Mouse (Mus musculus) heart, embryonic 11.5 days (tissue): ENCODE results near the gene Them7. TPM values are rescaled to one million over a fixed set of nuclear protein-coding genes. Genes with fewer than 3 reads are reported as not detected.

Source experiments
- ATAC-seq: fragments of 200-750 bp; cut with Nextera tagmentation; replicated peaks from 2 replicates; pipeline ENCODE4 v1.8.0; 2017; ENCODE audit warnings: moderate library complexity; ENCODE audit not compliant: insufficient number of reproducible peaks, low FRiP score, low TSS enrichment
- H3K27ac ChIP-seq: fragments of 300-500 bp; sonication (generic); 2 replicates; pipeline ENCODE4 v1.5.1; 2014; ENCODE audit warnings: mild to moderate bottlenecking, low read depth, low read length
- H3K27me3 ChIP-seq: fragments of 300-500 bp; sonication (generic); 2 replicates; pipeline ENCODE4 v1.6.1; 2014; ENCODE audit warnings: mild to moderate bottlenecking, low read length, mixed read lengths; ENCODE audit not compliant: control insufficient read depth, insufficient read depth
- H3K36me3 ChIP-seq: fragments of 300-500 bp; sonication (generic); 2 replicates; pipeline ENCODE4 v1.6.1; 2014; ENCODE audit warnings: mild to moderate bottlenecking, low read length, moderate library complexity, mixed read lengths; ENCODE audit not compliant: control insufficient read depth, insufficient read depth
- H3K4me1 ChIP-seq: fragments of 300-500 bp; sonication (generic); 2 replicates; pipeline ENCODE4 v1.6.1; 2014; ENCODE audit warnings: low read length; ENCODE audit not compliant: control insufficient read depth, insufficient read depth
- H3K4me2 ChIP-seq: fragments of 300-500 bp; sonication (generic); 2 replicates; pipeline ENCODE4 v1.6.1; 2014; ENCODE audit warnings: mild to moderate bottlenecking, moderate library complexity
- H3K4me3 ChIP-seq: fragments of 300-500 bp; sonication (generic); 2 replicates; pipeline ENCODE4 v1.5.1; 2014; ENCODE audit warnings: low read depth, low read length
- H3K9ac ChIP-seq: fragments of 300-500 bp; sonication (generic); 2 replicates; pipeline ENCODE4 v1.6.1; 2014; ENCODE audit warnings: mild to moderate bottlenecking, low read depth, low read length, moderate library complexity
- H3K9me3 ChIP-seq: fragments of 300-500 bp; sonication (generic); replicated peaks from 2 replicates; pipeline ENCODE4 v1.6.1; 2016; ENCODE audit warnings: low read length; ENCODE audit not compliant: control insufficient read depth
- WGBS: fragments of 180-500 bp; shearing (Covaris S2); extraction: QIAGEN DNeasy Blood & Tissue Kit; methylation state at CpG from one replicate; pipeline ENCODE4 v1.1.7; 2014; ENCODE audit not compliant: insufficient replicate concordance; 5-methylcytosine and 5-hydroxymethylcytosine counted together
- polyA plus RNA-seq: library from polyadenylated mRNA; unstranded; fragments of >200 nt; fragmentation: Nextera tagmentation; extraction: Ambion mirVana; gene quantifications from 2 replicates; pipeline ENCODE4 v1.2.1, GENCODE M21; 2014

The Them7 gene
- polyA plus RNA-seq, 1 experiment from 2014 or later, result 1.5 TPM

- no peaks in the 10 kb centered on the region for H3K4me1 ChIP-seq
- H3K4me3 ChIP-seq, result no peak overlapping the region
- H3K4me2 ChIP-seq, result no peak overlapping the region
- no peak for ATAC-seq
- H3K9me3 ChIP-seq, result no peaks in the 10 kb centered on the region
- 88% methylated on average over 11 of the region's 11 CpGs for WGBS
- H3K36me3 ChIP-seq, result no peaks in the 10 kb centered on the region
- H3K27ac ChIP-seq, result no peak overlapping the region
- no peak overlapping the region for H3K9ac ChIP-seq
- H3K27me3 ChIP-seq, result no peaks in the 10 kb centered on the region
Observed at GRCm38 (mm10) chr2:105261335-105261734, 37.2 kb downstream of the Them7 start.

GRCm38 (mm10) chr2:105263219-105263618, 39.1 kb downstream of the Them7 start:
- 37% methylated on average over 2 of the region's 2 CpGs for WGBS
- Histone ChIP-seq H3K4me2 (no peak overlapping the region), H3K27me3 (no peaks in the 10 kb centered on the region), H3K36me3 (no peaks in the 10 kb centered on the region), H3K27ac (no peak overlapping the region), H3K4me1 (no peaks in the 10 kb centered on the region), H3K9ac (no peak overlapping the region), H3K4me3 (no peak overlapping the region), H3K9me3 (no peaks in the 10 kb centered on the region)
- no peak for ATAC-seq

GRCm38 (mm10) chr2:105282407-105283077, 58.4 kb downstream of the Them7 start:
- H3K27ac ChIP-seq, result no peak overlapping the region
- no peak overlapping the region for H3K9ac ChIP-seq
- 67% methylated on average over 6 of the region's 6 CpGs for WGBS
- no peaks in the 10 kb centered on the region for H3K36me3 ChIP-seq
- no peaks in the 10 kb centered on the region for H3K27me3 ChIP-seq
- no peaks in the 10 kb centered on the region for H3K9me3 ChIP-seq
- no peak overlapping the region for H3K4me2 ChIP-seq
- H3K4me1 ChIP-seq, result no peaks in the 10 kb centered on the region
- no peak for ATAC-seq
- H3K4me3 ChIP-seq, result no peak overlapping the region

GRCm38 (mm10) chr2:105283811-105284210, 59.7 kb downstream of the Them7 start:
- no peak for ATAC-seq

GRCm38 (mm10) chr2:105284855-105285254, 60.7 kb downstream of the Them7 start:
- H3K4me1 ChIP-seq, result no peaks in the 10 kb centered on the region
- H3K9ac ChIP-seq, result no peak overlapping the region
- H3K27me3 ChIP-seq, result no peaks in the 10 kb centered on the region
- no peak overlapping the region for H3K4me3 ChIP-seq
- H3K27ac ChIP-seq, result no peak overlapping the region
- H3K36me3 ChIP-seq, result no peaks in the 10 kb centered on the region
- H3K4me2 ChIP-seq, result no peak overlapping the region
- ATAC-seq, result no peak
- 67% methylated on average over 4 of the region's 4 CpGs for WGBS
- H3K9me3 ChIP-seq, result no peaks in the 10 kb centered on the region

More at GRCm38 (mm10) chr2:105283811-105284210, 59.7 kb downstream of the Them7 start:
- H3K27me3 ChIP-seq, result no peaks in the 10 kb centered on the region
- no peak overlapping the region for H3K9ac ChIP-seq
- H3K27ac ChIP-seq, result no peak overlapping the region
- H3K4me2 ChIP-seq, result no peak overlapping the region
- no peak overlapping the region for H3K4me3 ChIP-seq
- H3K4me1 ChIP-seq, result no peaks in the 10 kb centered on the region
- H3K9me3 ChIP-seq, result no peaks in the 10 kb centered on the region
- H3K36me3 ChIP-seq, result no peaks in the 10 kb centered on the region

GRCm38 (mm10) chr2:105295823-105296222, 71.7 kb downstream of the Them7 start:
- no peak overlapping the region for H3K4me3 ChIP-seq
- H3K27ac ChIP-seq, result no peak overlapping the region
- H3K36me3 ChIP-seq, result no peaks in the 10 kb centered on the region
- 23% methylated on average over 1 of the region's 1 CpGs for WGBS
- no peak for ATAC-seq
- no peak overlapping the region for H3K9ac ChIP-seq
- H3K4me1 ChIP-seq, result no peaks in the 10 kb centered on the region
- no peaks in the 10 kb centered on the region for H3K9me3 ChIP-seq
- no peaks in the 10 kb centered on the region for H3K27me3 ChIP-seq
- no peak overlapping the region for H3K4me2 ChIP-seq

GRCm38 (mm10) chr2:105298888-105299287, 74.8 kb downstream of the Them7 start:
- 93% methylated on average over 1 of the region's 1 CpGs for WGBS
- Histone ChIP-seq H3K4me2 (no peak overlapping the region), H3K27me3 (no peaks in the 10 kb centered on the region), H3K4me3 (no peak overlapping the region), H3K27ac (no peak overlapping the region), H3K4me1 (no peaks in the 10 kb centered on the region), H3K9ac (no peak overlapping the region), H3K36me3 (no peaks in the 10 kb centered on the region), H3K9me3 (no peaks in the 10 kb centered on the region)
- no peak for ATAC-seq

GRCm38 (mm10) chr2:105301082-105301481, 77.0 kb downstream of the Them7 start:
- H3K4me2 ChIP-seq, result no peak overlapping the region

GRCm38 (mm10) chr2:105301531-105301930, 77.4 kb downstream of the Them7 start:
- Histone ChIP-seq H3K9me3 (no peaks in the 10 kb centered on the region), H3K9ac (no peak overlapping the region), H3K27me3 (no peaks in the 10 kb centered on the region), H3K36me3 (no peaks in the 10 kb centered on the region), H3K4me3 (no peak overlapping the region), H3K4me1 (no peaks in the 10 kb centered on the region), H3K27ac (no peak overlapping the region), H3K4me2 (no peak overlapping the region)
- 35% methylated on average over 10 of the region's 10 CpGs for WGBS
- ATAC-seq, result no peak

More at GRCm38 (mm10) chr2:105301082-105301481, 77.0 kb downstream of the Them7 start:
- no peaks in the 10 kb centered on the region for H3K36me3 ChIP-seq
- H3K9ac ChIP-seq, result no peak overlapping the region
- H3K9me3 ChIP-seq, result no peaks in the 10 kb centered on the region
- H3K4me3 ChIP-seq, result no peak overlapping the region
- ATAC-seq, result no peak
- H3K27ac ChIP-seq, result no peak overlapping the region
- H3K27me3 ChIP-seq, result no peaks in the 10 kb centered on the region
- H3K4me1 ChIP-seq, result no peaks in the 10 kb centered on the region
- 91% methylated on average over 8 of the region's 8 CpGs for WGBS
